7 mouse cellular contexts compared by ENCODE assay signal in the genomic region with DNA sequence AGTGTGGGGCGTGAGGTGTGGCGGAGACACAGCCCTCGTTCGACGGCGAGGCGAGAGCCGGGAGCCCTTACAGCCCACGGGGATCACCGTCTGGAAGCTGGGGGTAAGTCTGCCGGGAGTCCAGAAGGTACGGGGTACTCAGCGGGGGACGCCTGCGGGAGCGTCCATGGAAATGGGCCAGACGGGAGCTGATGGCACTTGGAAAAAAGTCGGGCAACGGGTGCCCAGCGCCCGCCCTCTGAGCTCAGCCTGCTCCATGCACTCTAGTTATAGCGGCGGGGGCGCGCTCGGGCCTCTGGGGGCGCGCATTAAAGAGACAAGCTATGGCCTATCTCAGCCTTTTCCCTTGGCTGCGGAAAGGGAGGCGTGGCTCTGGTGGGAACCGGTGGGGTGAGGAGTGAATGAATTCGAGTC. TPM values are rescaled to one million over a fixed set of nuclear protein-coding genes. Genes with fewer than 3 reads are reported as not detected.
DNase-seq lines count a peak whose midpoint lies in the region; ATAC-seq and TF ChIP-seq lines count a peak whose summit lies in the region.

A gene (minus strand): TSS at position 240 of the 414 bp plus-strand sequence.

- no peak for TF ChIP-seq CTCF in E14TG2a.4 (conservative IDR thresholded peaks at IDR 0.05; ENCODE audit: low read length)

- 0 out of 2 replicates have a peak within 1 kb of the TSS, but pooled peaks have one; percentile 17 for H3K9ac ChIP-seq in ES-E14 (ENCODE audit: insufficient read depth, low read depth, low read length, poor library complexity, severe bottlenecking)
- peak within 1 kb of the TSS; percentile 53 for H3K9ac ChIP-seq in midbrain, embryonic 13.5 days (replicated peaks)

- peak; percentile 45; the same call in 1 of the 2 replicates for ATAC-seq in granulocyte monocyte progenitor cell, adult 5-6 weeks (replicated peaks; ENCODE audit: poor library complexity, severe bottlenecking)
- peak; percentile 62 for ATAC-seq in midbrain, embryonic 13.5 days
- no peak for ATAC-seq in activated CD4-positive, CD25-positive, alpha-beta regulatory T cell, adult 4 months
- no peak for ATAC-seq in CD4-positive, CD25-positive, alpha-beta regulatory T cell, adult 4 months

- under 1% methylated on average over 32 of the region's 32 CpGs for WGBS in midbrain, embryonic 13.5 days

- H3K36me3 ChIP-seq in E14TG2a.4 (ENCODE audit: insufficient read depth, low read length) (no peaks in the 10 kb centered on the region), ES-E14 (ENCODE audit: control insufficient read depth, insufficient read depth, low read length, poor library complexity, severe bottlenecking) (no peaks in the 10 kb centered on the region)
- H3K36me3 ChIP-seq in midbrain, embryonic 13.5 days, result no peaks in the 10 kb centered on the region

- peak within 1 kb of the TSS; percentile 44 for H3K4me2 ChIP-seq in midbrain, embryonic 13.5 days (replicated peaks)

- peaks cover 80% of the 10 kb centered on the region for H3K27me3 ChIP-seq in E14TG2a.4 (ENCODE audit: insufficient read depth, low read length)
- H3K27me3 ChIP-seq in midbrain, embryonic 13.5 days, result peaks cover 99% of the 10 kb centered on the region

- no peak within 1 kb of the TSS for H3K27ac ChIP-seq in ES-E14 (ENCODE audit: insufficient read depth, low read depth, low read length, poor library complexity, severe bottlenecking)
- no peak within 1 kb of the TSS for H3K27ac ChIP-seq in midbrain, embryonic 13.5 days

- in situ Hi-C loops in ES-E14 (cut with MboI; ENCODE audit: low sequenced_read_pairs in 2 of 2, unreplicated experiment in 2 of 2), result loop anchor here in 1 of 2 experiments (10.0 kb wide), 1 partner anchor 131 kb away; a partner anchor contains a TSS

- peak within 1 kb of the TSS; percentile 74 for H3K4me3 ChIP-seq in E14TG2a.4 (replicated peaks; ENCODE audit: low read length)
- H3K4me3 ChIP-seq in ES-E14 (ENCODE audit: insufficient read depth in 1 of 2, low read depth in 1 of 2, low read length in 2 of 2, poor library complexity in 1 of 2, severe bottlenecking in 1 of 2), result peak within 1 kb of the TSS; percentile 49
- H3K4me3 ChIP-seq in midbrain, embryonic 13.5 days (replicated peaks), result peak within 1 kb of the TSS; percentile 34

- H3K4me1 ChIP-seq in E14TG2a.4 (replicated peaks; ENCODE audit: low read depth, low read length) (peaks cover 56% of the 10 kb centered on the region), ES-E14 (ENCODE audit: control insufficient read depth in 2 of 2, insufficient read depth in 2 of 2, low read length in 2 of 2, poor library complexity in 1 of 2) (peaks cover 3 to 9% of the 10 kb centered on the region in 2 experiments; a peak in 3 of 4 replicates)
- peaks cover 28% of the 10 kb centered on the region for H3K4me1 ChIP-seq in midbrain, embryonic 13.5 days (replicated peaks)

- H3K9me3 ChIP-seq in E14TG2a.4 (ENCODE audit: low read length) (no peaks in the 10 kb centered on the region), ES-E14 (ENCODE audit: control insufficient read depth, insufficient read depth, low read depth, low read length) (no peaks in the 10 kb centered on the region)
- no peaks in the 10 kb centered on the region for H3K9me3 ChIP-seq in midbrain, embryonic 13.5 days

- DNase-seq in ES-E14 (ENCODE audit: low read depth, low spot score), result no peak
- DNase-seq in kidney, postnatal 4 days, result peak; percentile 71 to 79

TF ChIP-seq in ES-E14, 5 proteins besides CTCF, POLR2A, EP300 and RAD21:
- TF ChIP-seq MAFK (IDR thresholded peaks at IDR 0.05; ENCODE audit: insufficient read depth, low read depth, low read length), result no peak
- no peak for TF ChIP-seq ZNF384 (IDR thresholded peaks at IDR 0.05; ENCODE audit: low read depth, low read length)
- no peak for TF ChIP-seq CHD2 (IDR thresholded peaks at IDR 0.05; ENCODE audit: low read depth, low read length)
- no peak for TF ChIP-seq ZC3H11A (IDR thresholded peaks at IDR 0.05; ENCODE audit: borderline replicate concordance, low read depth, low read length)
- TF ChIP-seq HCFC1 (IDR thresholded peaks at IDR 0.05; ENCODE audit: borderline replicate concordance, insufficient read depth, low read length), result no peak

RNA-seq across cellular contexts. Expression of the gene that starts here (rescaled TPM):
- total RNA-seq in ES-E14 (2012; rRNA removed), result 0.49 and 1.1 TPM in 2 replicates
- not detected in 2 replicates for total RNA-seq in granulocyte monocyte progenitor cell, adult 5-6 weeks (2014; fragmentation: Nextera tagmentation)
- total RNA-seq in granulocyte monocyte progenitor cell, adult 5-6 weeks (2017), result not detected in 2 replicates
- polyA plus RNA-seq in midbrain, embryonic 13.5 days (2015; fragmentation: Nextera tagmentation; extraction: Ambion mirVana), result 0.82 and 1.7 TPM in 2 replicates
- not detected for polyA plus RNA-seq in activated CD4-positive, CD25-positive, alpha-beta regulatory T cell, adult 4 months (2017; shearing (Covaris generic))
- not detected for polyA plus RNA-seq in CD4-positive, CD25-positive, alpha-beta regulatory T cell, adult 4 months (2017; shearing (Covaris generic))

Comparison
In these comparisons a context has a peak if more than half of its experiments do, and no peak if none do; other contexts are left out.
1. Peak in ATAC-seq in granulocyte monocyte progenitor cell, adult 5-6 weeks; RNA of the gene not detected or under 1 TPM.